Mouse (Mus musculus) urinary bladder, postnatal 25 days (tissue): ENCODE data around the gene Pkd1l2.

Experiments
- DNase-seq: peaks from one replicate; pipeline ENCODE4 v3.0.0; 2022; ENCODE audit warnings: low spot score

The Pkd1l2 gene

GRCm38 (mm10) chr8:117033393-117033792, 48.9 kb downstream of the Pkd1l2 start:
- DNase-seq: no peak

- DNase-seq: no peak
Measured at GRCm38 (mm10) chr8:117032609-117033008, 49.6 kb downstream of the Pkd1l2 start.

GRCm38 (mm10) chr8:117031476-117031875, 50.8 kb downstream of the Pkd1l2 start:
- no peak for DNase-seq

- DNase-seq: no peak
Measured at GRCm38 (mm10) chr8:117028686-117029085, 53.6 kb downstream of the Pkd1l2 start.

- no peak for DNase-seq
Measured at GRCm38 (mm10) chr8:117027601-117028000, 54.6 kb downstream of the Pkd1l2 start.

GRCm38 (mm10) chr8:117022297-117022993, 59.8 kb downstream of the Pkd1l2 start:
- DNase-seq: no peak

GRCm38 (mm10) chr8:117019323-117020275, 62.6 kb downstream of the Pkd1l2 start:
- DNase-seq: no peak

- DNase-seq: no peak
Measured at GRCm38 (mm10) chr8:117017896-117018295, 64.4 kb downstream of the Pkd1l2 start.

GRCm38 (mm10) chr8:117017006-117017405, 65.2 kb downstream of the Pkd1l2 start:
- DNase-seq: no peak

- DNase-seq: no peak
Measured at GRCm38 (mm10) chr8:117015670-117016069, 66.6 kb downstream of the Pkd1l2 start.

- no peak for DNase-seq
Measured at GRCm38 (mm10) chr8:117011366-117011765, 70.9 kb downstream of the Pkd1l2 start.

- no peak for DNase-seq
Measured at GRCm38 (mm10) chr8:116994016-116994716, 88.1 kb downstream of the Pkd1l2 start.

- peak; percentile 94 for DNase-seq
Measured at GRCm38 (mm10) chr8:116993095-116993867, 89.0 kb downstream of the Pkd1l2 start, which contains the start of gene Gcsh. Gene Gcsh (minus strand): TSS chr8:116993537.

- DNase-seq: peak; percentile 15
Measured at GRCm38 (mm10) chr8:116992176-116992971, 89.9 kb downstream of the Pkd1l2 start.

- DNase-seq: no peak
Measured at GRCm38 (mm10) chr8:116991241-116991640, 91.0 kb downstream of the Pkd1l2 start.

- DNase-seq: no peak
Measured at GRCm38 (mm10) chr8:116989842-116990241, 92.4 kb downstream of the Pkd1l2 start.

GRCm38 (mm10) chr8:116980117-116980516, 102.1 kb downstream of the Pkd1l2 start:
- peak; percentile 56 for DNase-seq

- DNase-seq: peak; percentile 98
Measured at GRCm38 (mm10) chr8:116978631-116979256, 103.5 kb downstream of the Pkd1l2 start, which contains the start of gene 1700030J22Rik. Gene 1700030J22Rik (minus strand): TSS chr8:116978959.

- DNase-seq: no peak
Measured at GRCm38 (mm10) chr8:116978052-116978451, 104.2 kb downstream of the Pkd1l2 start.

- DNase-seq: no peak
Measured at GRCm38 (mm10) chr8:116975606-116976005, 106.6 kb downstream of the Pkd1l2 start.
